Mouse (Mus musculus) intestine, postnatal 0 days (tissue): ENCODE results near the gene Gm4302. TPM values are rescaled to one million over a fixed set of nuclear protein-coding genes. Genes with fewer than 3 reads are reported as not detected.
"Not testable (repeated sequence)": the region's sequence is repeated elsewhere in the genome, so short reads cannot be mapped to it uniquely, and the experiment has no call there.

Experiments used
- ATAC-seq: fragments of 200-750 bp; cut with Nextera tagmentation; 2 replicates; pipeline ENCODE4 v1.8.0; 2017; ENCODE audit warnings: mild to moderate bottlenecking, moderate TSS enrichment, moderate library complexity
- H3K27ac ChIP-seq: fragments of 300-500 bp; sonication (generic); 2 replicates; pipeline ENCODE4 v1.5.1; 2014; ENCODE audit warnings: mild to moderate bottlenecking, low read depth, low read length, moderate library complexity
- H3K27me3 ChIP-seq: fragments of 300-500 bp; sonication (generic); replicated peaks from 2 replicates; pipeline ENCODE4 v1.6.1; 2014; ENCODE audit warnings: low read length, mixed read lengths; ENCODE audit not compliant: control insufficient read depth, insufficient read depth
- H3K36me3 ChIP-seq: fragments of 300-500 bp; sonication (generic); 2 replicates; pipeline ENCODE4 v1.6.1; 2014; ENCODE audit warnings: mild to moderate bottlenecking, moderate library complexity; ENCODE audit not compliant: control insufficient read depth, insufficient read depth
- H3K4me1 ChIP-seq: fragments of 300-500 bp; sonication (generic); replicated peaks from 2 replicates; pipeline ENCODE4 v1.6.1; 2014; ENCODE audit warnings: antibody characterized with exemption, low read length, mixed read lengths; ENCODE audit not compliant: control insufficient read depth, insufficient read depth
- H3K4me2 ChIP-seq: fragments of 300-500 bp; sonication (generic); replicated peaks from 2 replicates; pipeline ENCODE4 v1.6.1; 2014; ENCODE audit warnings: low read depth, mild to moderate bottlenecking, moderate library complexity
- H3K4me3 ChIP-seq: fragments of 300-500 bp; sonication (generic); 2 replicates; pipeline ENCODE4 v1.5.1; 2014; ENCODE audit warnings: low read depth, low read length
- H3K9ac ChIP-seq: fragments of 300-500 bp; sonication (generic); 2 replicates; pipeline ENCODE4 v1.6.1; 2014; ENCODE audit warnings: mild to moderate bottlenecking, low read depth, low read length
- H3K9me3 ChIP-seq: fragments of 300-500 bp; sonication (generic); 2 replicates; pipeline ENCODE4 v1.6.1; 2016; ENCODE audit warnings: mixed run types; ENCODE audit not compliant: control insufficient read depth
- CTCF ChIP-seq: sonication (generic); IDR thresholded peaks from 2 replicates; pipeline ENCODE4 v1.5.1; 2016; ENCODE audit warnings: low read depth, mild to moderate bottlenecking, control low read depth, antibody characterized with exemption, moderate library complexity
- WGBS: fragments of 180-500 bp; shearing (Covaris S2); extraction: QIAGEN DNeasy Blood & Tissue Kit; methylation state at CpG from one replicate; pipeline ENCODE4 v1.1.7; 2014; 5-methylcytosine and 5-hydroxymethylcytosine counted together
- polyA plus RNA-seq: library from polyadenylated mRNA; unstranded; fragments of >200 nt; fragmentation: Nextera tagmentation; extraction: Ambion mirVana; gene quantifications from 2 replicates; pipeline ENCODE4 v1.2.1, GENCODE M21; 2015

Gm4302 gene
- polyA plus RNA-seq, result not detected in 2 replicates

DNA sequence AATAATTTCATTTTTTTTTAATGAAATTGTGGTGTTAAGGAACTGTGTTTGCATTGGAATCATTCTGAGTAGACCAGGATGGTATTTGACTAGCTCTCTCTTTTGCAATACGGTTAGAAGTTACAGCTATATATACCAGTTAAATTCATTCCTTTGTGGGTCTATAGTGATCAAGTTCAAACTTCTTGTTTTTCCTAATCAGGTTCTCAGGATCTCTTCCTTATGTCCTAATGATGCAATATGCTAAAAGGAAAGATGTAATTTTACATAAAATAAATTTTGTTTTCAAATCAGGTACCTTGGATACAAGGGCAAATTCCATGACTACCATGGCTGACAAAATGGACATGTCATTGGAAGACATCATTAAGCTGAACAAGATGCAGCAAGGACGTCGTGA lies at the start of gene Gm4302:
Gm4302 (plus strand) TSS at position 301 of the 400 bp plus-strand sequence.
- H3K27me3 ChIP-seq, H3K36me3 ChIP-seq, H3K9ac ChIP-seq, H3K4me1 ChIP-seq, ATAC-seq, H3K9me3 ChIP-seq, H3K27ac ChIP-seq, H3K4me2 ChIP-seq, H3K4me3 ChIP-seq: not testable (repeated sequence)
- no CpG with 5 or more reads among the region's 3 CpGs for WGBS

DNA sequence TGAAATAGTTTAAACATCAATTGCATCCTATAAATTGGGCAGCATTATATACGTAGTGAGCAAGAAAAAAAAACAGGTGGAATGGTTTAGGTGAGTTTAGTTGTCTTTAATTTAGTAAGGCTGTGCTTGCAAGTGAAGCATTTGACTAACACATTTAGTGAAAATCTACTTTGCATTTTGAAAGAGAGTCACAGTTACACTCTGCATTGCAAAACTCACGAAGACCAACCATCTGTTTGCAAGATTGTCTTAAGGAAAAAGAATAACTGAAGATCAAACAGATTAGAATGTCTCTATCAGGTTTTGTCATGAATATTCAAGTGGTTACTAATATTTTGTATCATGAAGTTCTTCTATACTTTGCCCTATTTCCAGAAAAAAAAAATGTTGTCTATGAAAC lies 44.5 kb upstream of the Gm4302 start:
- no peak for TF ChIP-seq CTCF
- H3K4me1 ChIP-seq, result no peaks in the 10 kb centered on the region
- no peak overlapping the region for H3K4me3 ChIP-seq

DNA sequence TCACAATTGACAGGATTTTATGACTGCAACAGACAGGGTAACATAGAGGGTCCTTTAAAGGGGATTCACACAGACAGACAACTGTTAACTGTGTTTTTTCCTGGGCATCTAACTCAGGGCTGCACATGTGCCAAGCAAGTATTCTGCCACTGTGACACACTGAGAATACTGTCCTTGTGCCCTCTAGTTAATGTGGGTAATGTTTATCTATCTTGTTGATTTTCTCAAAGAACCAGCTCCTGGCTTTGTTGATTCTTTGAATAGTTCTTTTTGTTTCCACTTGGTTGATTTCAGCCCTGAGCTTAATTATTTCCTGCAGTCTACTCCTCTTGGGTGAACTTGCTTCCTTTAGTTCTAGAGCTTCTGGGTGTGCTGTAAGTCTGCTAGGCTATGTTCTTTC lies 40.5 kb upstream of the Gm4302 start:
- H3K4me2 ChIP-seq, ATAC-seq, H3K9ac ChIP-seq: not testable (repeated sequence)

More for the DNA sequence above, 44.5 kb upstream of the Gm4302 start:
- Histone ChIP-seq H3K9ac (no peak overlapping the region), H3K9me3 (no peaks in the 10 kb centered on the region), H3K36me3 (no peaks in the 10 kb centered on the region), H3K4me2 (no peak overlapping the region), H3K27ac (no peak overlapping the region), H3K27me3 (no peaks in the 10 kb centered on the region)
- WGBS, result 84% methylated on average over 2 of the region's 2 CpGs
- no peak for ATAC-seq

GRCm38 (mm10) chr10:100335376-100335775 lies 5.3 kb upstream of the Gm4302 start, which contains the start of gene Gm4301:
Gene Gm4301, plus strand, starts transcription at chr10:100335676.
- H3K27me3 ChIP-seq, H3K9me3 ChIP-seq, H3K36me3 ChIP-seq, H3K4me2 ChIP-seq, H3K9ac ChIP-seq, ATAC-seq, H3K4me3 ChIP-seq, H3K27ac ChIP-seq, H3K4me1 ChIP-seq: not testable (repeated sequence)
- no CpG with 5 or more reads among the region's 2 CpGs for WGBS

More for the DNA sequence above, 40.5 kb upstream of the Gm4302 start:
- H3K27ac ChIP-seq, H3K27me3 ChIP-seq, H3K4me1 ChIP-seq, H3K4me3 ChIP-seq, H3K36me3 ChIP-seq, H3K9me3 ChIP-seq: not testable (repeated sequence)

- not testable (repeated sequence) for H3K4me3 ChIP-seq, H3K27me3 ChIP-seq, H3K9me3 ChIP-seq, H3K36me3 ChIP-seq, H3K4me1 ChIP-seq, ATAC-seq, H3K9ac ChIP-seq, H3K27ac ChIP-seq, H3K4me2 ChIP-seq
- WGBS, result no CpG with 5 or more reads among the region's 3 CpGs
Observed at GRCm38 (mm10) chr10:100345672-100346071, 5.0 kb downstream of the Gm4302 start, which contains the start of gene Gm4303. Gene Gm4303, plus strand, starts transcription at chr10:100345972.

- not testable (repeated sequence) for ATAC-seq, H3K4me1 ChIP-seq, H3K4me3 ChIP-seq, H3K4me2 ChIP-seq, H3K27ac ChIP-seq, H3K9me3 ChIP-seq, H3K9ac ChIP-seq, H3K27me3 ChIP-seq, H3K36me3 ChIP-seq
- WGBS, result no CpG with 5 or more reads among the region's 3 CpGs
Observed at GRCm38 (mm10) chr10:100350793-100351192, 10.2 kb downstream of the Gm4302 start, which contains the start of gene Gm4305. Gene Gm4305, plus strand, starts transcription at chr10:100351093.

- not testable (repeated sequence) for H3K36me3 ChIP-seq, H3K4me1 ChIP-seq, H3K9me3 ChIP-seq, ATAC-seq, H3K4me2 ChIP-seq, H3K9ac ChIP-seq, H3K4me3 ChIP-seq, H3K27me3 ChIP-seq, H3K27ac ChIP-seq
- 69% methylated on average over 2 of the region's 2 CpGs for WGBS
Observed at GRCm38 (mm10) chr10:100356841-100357240, 16.2 kb downstream of the Gm4302 start.

GRCm38 (mm10) chr10:100361038-100361437 lies 20.4 kb downstream of the Gm4302 start, which contains the start of gene Gm4307:
Gene Gm4307, plus strand, starts transcription at chr10:100361338.
- not testable (repeated sequence) for H3K27ac ChIP-seq, H3K4me1 ChIP-seq, H3K4me3 ChIP-seq, H3K27me3 ChIP-seq, H3K9ac ChIP-seq, H3K36me3 ChIP-seq, H3K9me3 ChIP-seq, ATAC-seq, H3K4me2 ChIP-seq
- WGBS, result no CpG with 5 or more reads among the region's 3 CpGs

GRCm38 (mm10) chr10:100382460-100382859 lies 41.8 kb downstream of the Gm4302 start, which contains the start of gene Gm4312:
Gene Gm4312, minus strand, starts transcription at chr10:100382560.
- H3K4me2 ChIP-seq, H3K4me1 ChIP-seq, H3K4me3 ChIP-seq, H3K9ac ChIP-seq, H3K27ac ChIP-seq, ATAC-seq, H3K36me3 ChIP-seq, H3K9me3 ChIP-seq, H3K27me3 ChIP-seq: not testable (repeated sequence)
- WGBS, result no CpG with 5 or more reads among the region's 2 CpGs
